Mouse (Mus musculus) spleen, adult 2 months (tissue): Measurements from ENCODE around the gene Gdnf. TPM values are rescaled to one million over a fixed set of nuclear protein-coding genes. Genes with fewer than 3 reads are reported as not detected.

Experiments used
- DNase-seq, 2 experiments: peaks; one replicate each; pipeline versions ENCODE4 v3.0.0 to v3.0.0-alpha.2; 2012 to 2021; ENCODE audit warnings: low spot score in 2 of 2, low read depth in 1 of 2
- H3K27ac ChIP-seq: fragments of 200-500 bp; 2 replicates; pipeline ENCODE4 v1.5.1; 2012; ENCODE audit warnings: low read length, inconsistent platforms; ENCODE audit not compliant: insufficient read depth
- H3K27me3 ChIP-seq: fragments of 200-500 bp; 2 replicates; pipeline ENCODE4 v1.6.1; 2012; ENCODE audit warnings: mild to moderate bottlenecking, moderate library complexity, low read length, inconsistent platforms; ENCODE audit not compliant: control insufficient read depth, insufficient read depth
- H3K36me3 ChIP-seq: fragments of 200-500 bp; 2 replicates; pipeline ENCODE4 v1.6.1; 2012; ENCODE audit warnings: mild to moderate bottlenecking, low read length, inconsistent platforms; ENCODE audit not compliant: control insufficient read depth, insufficient read depth
- H3K4me1 ChIP-seq: fragments of 200-500 bp; 2 replicates; pipeline ENCODE4 v1.6.1; 2011; ENCODE audit warnings: inconsistent platforms; ENCODE audit not compliant: control insufficient read depth, insufficient read depth, insufficient read length
- H3K4me3 ChIP-seq: fragments of 200-500 bp; 2 replicates; pipeline ENCODE4 v1.5.1; 2011; ENCODE audit warnings: mild to moderate bottlenecking, inconsistent platforms; ENCODE audit not compliant: insufficient read depth, insufficient read length; ENCODE audit errors: extremely low read depth
- CTCF ChIP-seq: fragments of 200-500 bp; IDR thresholded peaks from 2 replicates; pipeline ENCODE4 v1.5.1; 2011; ENCODE audit warnings: mild to moderate bottlenecking, inconsistent platforms; ENCODE audit not compliant: insufficient read depth, insufficient read length, insufficient replicate concordance; ENCODE audit errors: extremely low read depth
- POLR2A ChIP-seq: fragments of 200-500 bp; IDR thresholded peaks from 2 replicates; pipeline ENCODE4 v1.6.1; 2011; ENCODE audit warnings: low read depth, low read length, inconsistent platforms
- WGBS: fragments of 180-500 bp; shearing (Covaris S2); methylation state at CpG from one replicate; pipeline ENCODE4 v1.1.7; 2018; 5-methylcytosine and 5-hydroxymethylcytosine counted together
- polyA plus RNA-seq: library from polyadenylated mRNA; depleted of rRNA; stranded (reverse); fragments of >200 nt; gene quantifications from 2 replicates; pipeline ENCODE4 v1.2.3, GENCODE M21; 2012; rRNA removed

Gene Gdnf
- 0.09 and 0.14 TPM in 2 replicates for polyA plus RNA-seq

DNA sequence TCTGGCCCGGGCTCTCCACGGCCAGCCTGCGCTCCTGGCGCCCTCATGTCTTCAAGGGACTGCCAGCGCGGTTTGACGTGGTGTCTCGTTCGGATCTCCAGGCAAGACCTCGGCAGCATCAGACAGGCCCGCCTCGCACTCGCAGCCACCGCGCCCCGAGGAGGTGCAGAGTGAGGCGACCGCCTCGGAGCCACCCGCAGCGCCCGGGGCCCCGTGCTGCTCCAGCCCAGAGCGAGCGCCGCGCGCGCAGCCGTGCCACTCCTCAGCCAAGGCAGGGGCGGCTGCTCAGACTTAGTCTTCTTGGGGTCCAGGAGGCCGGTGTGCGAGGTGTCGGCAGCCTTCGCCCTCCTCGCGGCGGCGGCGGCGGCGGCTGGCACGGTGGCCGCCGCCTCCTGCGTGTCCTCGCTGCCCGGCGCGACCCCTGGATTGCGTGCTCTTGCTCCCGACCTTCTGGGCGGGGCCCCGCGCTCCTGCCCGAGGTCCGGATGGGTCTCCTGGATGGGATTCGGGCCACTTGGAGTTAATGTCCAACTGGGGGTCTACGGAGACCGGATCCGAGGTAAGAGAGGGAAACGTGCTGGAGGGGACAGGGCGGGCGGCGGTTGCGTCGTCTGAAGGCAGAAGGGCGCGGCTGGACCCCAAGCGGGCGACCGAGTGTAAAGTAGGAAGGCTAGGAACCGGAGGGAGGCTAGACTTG is at the start of gene Gdnf:
Gene Gdnf (plus strand): TSS at position 291 of the 697 bp plus-strand sequence.
- Histone ChIP-seq H3K4me1 (no peaks in the 10 kb centered on the region), H3K27me3 (peaks cover 29% of the 10 kb centered on the region), H3K27ac (no peak within 1 kb of the TSS), H3K36me3 (no peaks in the 10 kb centered on the region), H3K4me3 (no peak within 1 kb of the TSS)
- WGBS, result 4% methylated on average over 67 of the region's 73 CpGs
- DNase-seq, result no peak
- TF ChIP-seq POLR2A (no peak), CTCF (no peak)

DNA sequence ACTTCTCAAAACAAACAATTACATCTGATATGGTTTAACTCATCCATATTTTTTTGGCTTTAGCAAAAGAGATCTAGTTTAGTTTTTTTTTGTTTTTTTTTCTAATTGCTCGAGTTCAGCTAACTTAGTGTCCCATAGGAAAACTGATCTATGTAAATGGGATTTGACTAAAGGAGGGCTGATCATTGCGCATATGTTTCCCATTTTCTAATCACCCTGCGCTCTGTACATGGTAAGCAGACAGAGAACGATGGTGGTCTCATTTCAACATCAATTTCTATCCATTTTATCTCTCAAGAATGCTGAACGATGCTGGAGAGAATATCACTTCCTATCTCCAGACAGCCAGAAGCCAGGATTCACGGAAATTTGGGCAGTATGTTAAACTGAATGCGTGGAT is 43.5 kb upstream of the Gdnf start:
- WGBS, result 85% methylated on average over 7 of the region's 7 CpGs
- H3K27me3 ChIP-seq, result no peaks in the 10 kb centered on the region
- no peak overlapping the region for H3K27ac ChIP-seq
- TF ChIP-seq CTCF (no peak), POLR2A (no peak)
- DNase-seq, result no peak
- no peaks in the 10 kb centered on the region for H3K36me3 ChIP-seq
- H3K4me3 ChIP-seq, result no peak overlapping the region
- H3K4me1 ChIP-seq, result no peaks in the 10 kb centered on the region

DNA sequence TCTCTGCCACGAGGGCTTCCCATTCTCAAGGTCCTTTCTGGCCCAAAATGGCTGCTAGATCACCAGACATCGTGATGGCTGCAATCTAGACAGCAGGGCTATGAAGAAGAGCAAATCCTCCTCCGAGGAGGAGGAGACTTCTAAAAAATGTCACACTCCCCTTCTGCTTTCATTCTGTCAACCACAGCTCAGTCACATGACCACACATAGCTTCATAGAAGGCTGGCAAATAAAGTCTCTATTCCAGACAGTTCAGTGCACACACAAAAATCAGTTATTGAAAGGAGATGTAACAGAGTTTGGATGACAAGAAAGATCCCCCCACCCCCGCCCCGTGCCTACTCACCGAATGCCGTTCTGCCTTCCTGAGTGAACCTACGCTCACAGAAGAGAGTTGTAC is 37.7 kb upstream of the Gdnf start:
- H3K4me3 ChIP-seq, result no peak overlapping the region
- no peak overlapping the region for H3K27ac ChIP-seq
- DNase-seq, result no peak
- H3K27me3 ChIP-seq, result no peaks in the 10 kb centered on the region
- no peaks in the 10 kb centered on the region for H3K4me1 ChIP-seq
- 85% methylated on average over 8 of the region's 8 CpGs for WGBS
- H3K36me3 ChIP-seq, result no peaks in the 10 kb centered on the region
- TF ChIP-seq CTCF, result no peak
- TF ChIP-seq POLR2A, result no peak

DNA sequence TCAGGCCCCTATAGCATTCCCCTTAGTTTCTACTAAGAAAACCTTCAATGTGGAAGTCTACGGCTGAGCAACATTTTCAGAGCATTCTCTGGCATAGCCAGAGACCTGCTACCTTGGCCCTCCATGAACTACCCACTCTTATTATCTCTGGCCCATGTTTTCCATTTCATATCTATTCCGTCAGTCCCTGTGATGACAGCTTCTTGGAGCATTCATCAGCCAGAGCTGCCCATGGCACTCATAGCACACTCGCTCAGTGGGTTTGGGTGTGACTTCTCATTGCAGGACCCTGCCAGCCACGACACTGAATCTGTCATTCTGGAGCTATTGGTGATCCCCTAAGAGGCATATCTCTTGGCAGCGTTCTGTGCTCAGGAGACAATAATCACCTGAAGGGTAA is 29.1 kb upstream of the Gdnf start:
- H3K27me3 ChIP-seq, result no peaks in the 10 kb centered on the region
- no peak for DNase-seq
- 85% methylated on average over 5 of the region's 5 CpGs for WGBS
- H3K4me3 ChIP-seq, result no peak overlapping the region
- no peaks in the 10 kb centered on the region for H3K4me1 ChIP-seq
- H3K27ac ChIP-seq, result no peak overlapping the region
- no peak for TF ChIP-seq CTCF
- no peak for TF ChIP-seq POLR2A
- H3K36me3 ChIP-seq, result no peaks in the 10 kb centered on the region

DNA sequence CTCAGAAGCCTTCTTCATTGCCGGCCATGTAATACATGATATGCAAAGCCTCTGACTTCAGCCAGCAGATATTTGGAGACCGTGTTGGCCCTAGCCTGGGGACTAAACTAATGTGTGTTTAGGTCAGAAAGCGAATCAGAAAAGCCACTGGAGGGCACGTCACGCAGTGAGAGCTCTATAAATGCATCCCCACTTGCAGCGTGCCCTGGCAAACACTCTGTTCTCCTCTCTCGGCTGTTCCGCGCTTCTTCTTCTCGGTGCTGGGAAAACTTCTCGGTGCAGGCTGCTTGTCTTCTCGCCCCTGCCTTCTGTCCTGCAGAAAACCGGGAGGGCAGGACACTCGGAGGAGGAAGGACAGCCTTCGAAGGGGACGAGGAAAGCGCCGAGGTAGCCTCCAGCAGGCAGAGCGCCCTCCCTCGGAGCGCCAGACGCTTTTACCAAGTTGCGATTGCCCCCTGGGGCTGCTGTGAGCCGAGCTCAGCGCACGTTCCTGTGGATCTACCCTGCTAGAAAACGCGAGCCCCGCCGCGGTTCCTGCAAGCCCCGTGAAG is 730 bp upstream of the Gdnf start:
- Histone ChIP-seq H3K27ac (no peak overlapping the region), H3K27me3 (peaks cover 21% of the 10 kb centered on the region), H3K36me3 (no peaks in the 10 kb centered on the region), H3K4me3 (no peak overlapping the region), H3K4me1 (no peaks in the 10 kb centered on the region)
- DNase-seq, result no peak
- TF ChIP-seq CTCF (no peak), POLR2A (no peak)
- 5% methylated on average over 32 of the region's 32 CpGs for WGBS

DNA sequence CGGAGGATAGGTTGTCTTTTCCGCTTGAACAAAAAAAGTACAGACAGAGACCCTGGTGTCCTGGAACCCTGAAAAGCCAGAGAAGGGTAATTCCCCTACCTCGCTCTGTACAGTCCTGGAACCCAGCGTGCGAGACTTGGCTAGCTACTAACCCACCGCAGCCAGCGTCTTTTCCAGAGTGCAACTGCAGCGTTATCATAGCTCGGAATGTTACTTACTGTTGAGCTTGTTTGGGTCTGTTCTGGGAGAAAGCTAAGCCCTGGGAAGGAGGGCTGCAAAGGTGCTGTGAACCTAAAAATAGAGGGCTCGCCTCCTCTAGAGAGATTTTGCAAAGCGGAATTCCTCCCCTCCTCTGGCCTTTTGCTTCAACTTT is 593 bp downstream of the Gdnf start:
- no peak overlapping the region for H3K27ac ChIP-seq
- peaks cover 30% of the 10 kb centered on the region for H3K27me3 ChIP-seq
- H3K4me1 ChIP-seq, result no peaks in the 10 kb centered on the region
- 12% methylated on average over 11 of the region's 11 CpGs for WGBS
- no peak for DNase-seq
- TF ChIP-seq POLR2A (no peak), CTCF (no peak)
- H3K4me3 ChIP-seq, result no peak overlapping the region
- no peaks in the 10 kb centered on the region for H3K36me3 ChIP-seq

DNA sequence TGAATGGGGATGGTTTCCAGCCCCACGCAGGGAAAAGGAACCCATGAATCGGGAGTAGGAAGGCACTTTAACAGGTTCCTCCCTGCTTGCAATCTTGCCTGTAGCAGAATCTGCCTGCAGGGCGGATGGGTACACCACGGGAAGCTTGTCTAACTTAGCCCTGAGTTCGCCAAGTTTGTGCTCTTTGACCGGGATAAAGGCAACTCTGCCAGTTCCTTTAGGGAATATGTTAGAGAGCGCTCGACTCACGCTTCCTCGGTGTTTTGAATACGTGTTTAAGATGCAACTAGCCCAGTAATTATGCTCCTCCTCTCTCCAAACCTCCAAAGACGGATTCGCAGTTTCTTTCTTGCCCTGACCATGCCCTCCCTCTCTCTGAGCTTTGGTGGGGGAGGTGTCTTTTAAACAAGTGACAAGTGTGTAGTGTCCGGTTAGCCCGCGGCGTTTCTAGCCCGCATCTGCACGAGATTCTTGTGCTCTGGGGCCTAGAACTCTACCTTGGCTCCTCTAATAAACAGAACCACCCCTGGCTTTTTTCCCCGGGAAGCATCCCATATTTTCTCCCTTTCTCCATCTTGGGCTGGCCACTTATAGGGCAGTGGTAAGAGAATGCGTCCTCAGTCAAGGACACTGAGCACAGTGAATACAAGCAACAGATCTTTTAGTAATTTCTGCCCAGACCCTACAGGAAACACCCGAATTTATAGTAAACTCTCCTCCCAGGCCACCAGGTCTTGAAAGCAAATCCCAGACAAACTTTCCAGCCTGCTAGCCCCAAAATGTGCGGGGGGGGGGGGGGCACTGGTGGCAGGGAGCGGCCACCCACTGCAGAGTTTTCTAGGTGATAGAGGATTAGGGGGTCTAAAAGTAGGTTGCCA is 1.4 kb downstream of the Gdnf start:
- Histone ChIP-seq H3K4me1 (no peaks in the 10 kb centered on the region), H3K36me3 (no peaks in the 10 kb centered on the region), H3K27ac (no peak overlapping the region), H3K27me3 (peaks cover 32% of the 10 kb centered on the region), H3K4me3 (no peak overlapping the region)
- TF ChIP-seq POLR2A (no peak), CTCF (no peak)
- 16% methylated on average over 24 of the region's 24 CpGs for WGBS
- DNase-seq, result no peak
